Mouse (Mus musculus): ENCODE data around the gene Gng3.

Gene Gng3

DNA sequence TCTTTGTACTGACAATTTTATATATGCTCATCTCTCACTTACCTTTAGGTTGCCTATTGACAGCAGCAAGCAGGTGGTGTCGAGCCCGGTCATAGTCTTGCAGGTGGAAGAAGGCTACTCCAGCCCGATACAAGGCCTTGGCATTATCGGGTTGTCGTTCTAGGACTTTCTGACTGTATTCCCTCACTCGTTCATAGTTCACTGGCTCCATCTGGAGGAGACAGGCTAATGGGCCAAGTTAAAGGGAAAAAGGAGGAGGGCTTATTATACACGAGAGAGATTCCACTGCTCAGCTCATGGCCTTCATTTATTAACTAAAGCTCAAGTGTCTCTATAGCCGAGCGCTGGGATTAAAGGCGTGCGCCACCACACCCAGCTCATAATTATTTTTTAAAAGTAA is 23.2 kb downstream of the Gng3 start:
- no peak for DNase-seq (ENCODE audit: extremely low read depth, low read depth, low spot score)

DNA sequence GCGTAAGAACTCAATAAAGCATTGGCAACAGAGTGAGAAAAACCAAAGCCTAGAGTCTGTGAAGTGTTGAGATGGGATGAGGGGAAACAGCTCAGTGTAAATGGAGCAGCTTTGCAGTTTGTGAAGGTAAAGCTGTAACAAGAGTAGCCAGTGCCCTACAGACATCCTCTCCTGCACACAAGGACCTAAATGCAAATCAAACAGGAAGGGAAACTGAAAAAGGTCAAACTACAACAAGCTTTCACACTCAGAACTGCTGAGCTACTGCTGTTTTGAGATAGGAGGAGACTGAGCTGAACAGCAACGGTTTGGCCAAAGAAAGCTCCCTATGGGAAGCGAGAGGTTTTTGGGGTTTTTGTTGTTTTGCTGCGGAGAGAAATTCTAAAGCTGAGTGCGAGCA is 32.2 kb downstream of the Gng3 start:
- DNase-seq (ENCODE audit: extremely low read depth, low read depth, low spot score): no peak

DNA sequence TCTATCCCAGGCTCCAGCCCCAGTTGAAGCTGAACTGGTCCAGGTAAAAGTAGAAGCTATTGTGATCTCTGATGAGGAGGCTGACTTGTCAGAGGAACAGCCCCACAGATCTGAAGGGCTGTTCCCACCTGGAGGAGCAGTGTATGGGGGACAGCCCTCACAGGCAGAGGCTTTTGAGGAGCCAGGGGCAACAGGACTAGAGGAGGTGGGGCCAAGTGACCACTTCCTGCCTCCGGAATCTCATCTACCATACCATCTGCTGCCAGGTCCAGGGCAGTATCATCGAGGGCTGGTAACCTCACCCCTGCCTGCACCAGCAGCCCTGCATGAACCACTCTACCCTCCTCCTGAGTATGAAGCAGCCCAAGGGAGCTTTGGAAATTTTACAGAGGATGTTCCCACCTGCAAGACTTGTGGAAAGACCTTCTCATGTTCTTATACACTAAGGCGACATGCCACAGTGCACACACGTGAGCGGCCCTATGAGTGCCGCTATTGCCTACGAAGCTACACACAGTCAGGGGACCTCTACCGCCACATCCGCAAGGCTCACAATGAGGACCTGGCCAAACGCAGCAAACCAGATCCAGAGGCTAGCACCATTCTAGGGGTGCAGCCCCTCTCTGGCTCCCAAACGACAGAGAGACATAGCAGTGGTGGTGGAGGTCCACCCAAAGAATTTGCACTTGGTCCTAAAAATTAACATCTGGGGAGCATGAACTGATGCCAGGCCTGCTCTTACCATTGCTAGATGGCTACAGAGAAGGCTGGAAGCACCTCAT is 34.9 kb downstream of the Gng3 start:
- DNase-seq (ENCODE audit: extremely low read depth, low read depth, low spot score): no peak

DNA sequence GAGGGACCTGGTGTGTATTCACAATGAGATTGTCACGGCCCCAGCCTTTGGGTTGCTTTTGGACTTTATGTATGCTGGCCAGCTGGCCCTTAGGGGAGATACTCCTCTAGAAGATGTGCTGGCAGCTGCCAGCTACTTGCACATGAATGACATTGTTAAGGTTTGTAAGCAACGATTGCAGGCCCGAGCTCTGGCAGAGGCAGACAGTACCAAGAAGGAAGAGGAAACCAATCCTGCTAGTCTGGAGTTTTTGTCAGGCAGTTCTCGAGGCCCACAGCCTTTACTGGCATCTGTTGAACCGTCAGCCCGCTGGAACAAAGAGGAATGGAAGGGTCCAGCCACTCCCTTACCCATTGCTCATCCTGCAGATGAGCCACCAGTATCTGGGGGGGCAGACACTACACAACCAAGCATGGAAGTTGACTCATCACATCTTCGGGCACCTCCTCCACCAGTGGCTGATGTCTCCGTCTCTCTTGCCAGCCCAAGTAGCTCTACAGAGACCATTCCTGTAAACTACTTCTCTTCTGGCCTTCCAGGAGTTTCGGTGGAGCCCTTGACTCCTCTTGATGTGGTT is 35.7 kb downstream of the Gng3 start:
- DNase-seq (ENCODE audit: extremely low read depth, low read depth, low spot score): no peak

DNA sequence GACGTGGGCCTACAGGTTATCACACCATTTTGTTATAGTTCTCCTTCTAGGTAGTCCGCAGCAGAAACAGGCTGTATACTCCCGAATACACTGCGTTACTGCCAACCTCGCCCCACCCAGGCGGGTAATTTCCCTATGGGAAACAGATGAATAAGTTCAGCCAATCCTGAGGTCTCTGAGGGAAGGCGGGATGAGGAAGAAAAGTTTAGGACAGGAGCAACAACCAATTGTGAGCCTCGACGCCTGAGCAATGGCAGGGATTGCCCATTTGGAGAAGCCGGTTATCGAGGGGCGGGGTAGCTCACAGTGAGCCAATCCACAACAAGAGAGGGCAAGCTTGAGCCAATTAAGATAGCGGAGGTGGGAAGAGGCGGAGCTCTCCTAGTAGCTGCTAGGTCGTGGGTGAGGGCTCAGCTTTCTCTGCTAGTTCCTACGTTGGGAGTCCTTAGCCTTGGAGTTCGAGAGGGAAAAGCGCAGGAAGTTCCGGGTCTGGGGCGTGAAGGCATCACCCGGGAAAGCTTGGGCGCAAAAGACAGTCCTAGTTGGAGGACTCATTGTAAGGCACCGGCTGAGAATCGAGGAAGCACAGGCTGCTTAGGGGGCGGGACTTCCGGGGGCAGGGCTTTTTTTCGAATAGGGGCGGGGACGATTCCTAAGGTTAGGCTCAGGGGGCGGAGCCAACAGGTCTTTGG is 36.7 kb downstream of the Gng3 start, which contains the start of gene Zbtb3:
Gene Zbtb3 (plus strand): TSS at position 426 of the 692 bp plus-strand sequence.
- peak; percentile 91 for DNase-seq (ENCODE audit: extremely low read depth, low read depth, low spot score)

DNA sequence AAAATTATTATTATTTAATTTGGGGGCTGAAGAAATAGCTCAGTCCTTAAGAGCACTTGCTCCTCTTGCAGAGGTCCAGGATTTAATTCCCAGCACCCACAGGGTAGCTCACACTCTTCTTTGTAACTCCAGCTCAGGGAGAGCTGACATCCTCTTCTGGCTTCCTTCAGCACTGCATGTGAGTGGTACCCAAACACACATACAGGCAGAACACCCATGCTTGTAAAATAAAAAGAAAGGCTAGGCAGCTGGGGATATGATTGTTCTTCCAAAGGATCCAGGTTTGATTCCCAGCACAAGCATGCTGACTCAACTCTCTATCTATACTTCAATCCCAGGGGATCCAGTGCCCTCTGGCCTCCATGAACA is 40.1 kb downstream of the Gng3 start:
- DNase-seq (ENCODE audit: extremely low read depth, low read depth, low spot score): no peak

DNA sequence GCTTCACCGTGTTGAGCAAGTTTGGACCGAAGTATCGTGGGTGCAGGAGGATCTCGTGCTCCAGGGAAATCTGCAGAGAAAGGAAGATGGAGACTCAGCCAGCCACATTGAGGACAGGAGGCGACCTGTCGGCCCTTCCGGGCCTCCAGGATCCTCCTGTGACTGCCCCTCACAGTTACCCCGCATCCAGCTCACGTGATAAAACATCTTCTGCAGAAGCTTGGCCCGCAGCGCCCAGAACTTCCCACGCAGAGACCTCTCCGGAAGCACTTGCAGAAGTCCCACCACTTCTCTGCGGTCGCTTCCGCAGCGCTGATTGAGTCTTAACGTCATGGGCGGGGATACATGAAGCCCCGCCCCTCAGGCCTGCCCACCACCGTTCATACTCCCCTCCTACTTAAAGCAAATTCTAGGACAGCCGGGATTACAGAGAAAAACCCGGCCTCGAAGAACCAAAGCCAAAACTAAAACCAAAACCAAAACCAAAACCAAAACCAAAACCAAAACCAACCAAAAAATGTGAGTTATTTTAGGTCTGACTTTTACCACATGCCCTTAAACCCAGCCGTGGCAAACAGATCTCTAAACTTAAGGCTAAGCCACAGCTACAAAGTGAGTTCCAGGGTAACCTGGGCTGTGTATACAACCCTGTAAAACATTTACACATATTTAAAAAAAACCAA is 40.6 kb downstream of the Gng3 start, which contains the start of gene Polr2g:
Gene Polr2g (minus strand): TSS at position 314 of the 683 bp plus-strand sequence.
- peak; percentile 62 for DNase-seq (ENCODE audit: extremely low read depth, low read depth, low spot score)

DNA sequence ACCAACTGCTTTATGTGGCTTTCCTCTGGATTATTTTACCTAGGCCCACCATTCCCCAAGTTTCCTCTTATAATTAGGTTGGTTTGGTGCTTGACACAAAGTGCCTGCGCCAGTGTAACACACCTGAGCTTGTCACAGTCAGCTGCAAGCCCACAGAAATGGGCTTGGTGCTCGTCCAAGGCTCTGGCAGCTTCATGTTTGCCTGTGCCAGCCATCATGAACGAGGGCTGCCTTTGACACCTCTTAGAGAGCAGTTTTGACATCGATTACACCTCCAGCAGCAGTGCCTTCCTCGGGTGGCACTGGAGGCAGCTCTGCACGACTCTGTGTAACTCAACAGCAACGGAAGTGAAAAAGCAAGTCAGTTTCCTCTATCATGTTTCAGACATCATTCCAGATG is 48.8 kb downstream of the Gng3 start:
- DNase-seq (ENCODE audit: extremely low read depth, low read depth, low spot score): no peak

DNA sequence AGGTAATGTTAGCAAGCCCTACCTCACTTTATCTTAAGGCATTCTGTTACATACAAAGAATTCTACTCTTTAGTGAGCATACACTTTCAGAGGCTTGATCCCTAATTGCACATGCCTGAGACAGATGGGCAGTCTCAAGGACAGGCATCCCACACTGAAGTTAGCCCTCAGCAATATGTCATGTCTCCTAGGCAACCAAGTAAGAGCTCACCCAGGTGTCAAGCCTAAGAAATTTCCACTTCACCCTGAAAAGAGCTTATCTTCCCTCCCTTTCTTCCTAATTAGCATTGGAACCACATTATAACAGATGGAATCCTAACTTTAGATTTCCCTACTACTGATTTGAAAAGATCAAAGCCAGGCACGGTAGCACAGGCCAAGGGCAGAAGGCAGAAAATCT is 49.8 kb downstream of the Gng3 start:
- no peak for DNase-seq (ENCODE audit: extremely low read depth, low read depth, low spot score)

DNA sequence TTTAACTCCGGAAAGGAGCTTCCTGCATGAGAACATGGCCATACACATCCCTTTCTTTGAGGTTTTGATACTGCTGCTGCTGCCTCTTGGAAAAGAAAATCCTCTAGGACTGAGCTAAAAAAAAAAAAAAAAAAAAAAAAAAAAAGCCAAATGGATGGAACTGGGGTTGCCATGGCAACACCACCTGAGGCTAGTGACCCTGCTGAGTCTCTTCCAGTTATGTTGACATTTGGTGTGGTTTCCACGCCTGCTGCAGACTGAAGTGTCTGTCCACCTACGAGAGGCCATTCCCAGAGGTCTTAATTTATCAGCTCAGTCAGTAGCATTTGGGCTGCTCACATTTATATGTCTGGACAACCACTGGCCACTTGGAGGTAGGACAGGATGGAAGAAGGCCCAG is 50.5 kb downstream of the Gng3 start:
- DNase-seq (ENCODE audit: extremely low read depth, low read depth, low spot score): no peak
